Mouse (Mus musculus): ENCODE measurements at regions not wholly inside any gene's neighbourhood (a gene's known extent, or its start where the extent isn't known, plus 50 kb on each side); places are given as distances from the start of the nearest gene placed in this dataset.

DNA sequence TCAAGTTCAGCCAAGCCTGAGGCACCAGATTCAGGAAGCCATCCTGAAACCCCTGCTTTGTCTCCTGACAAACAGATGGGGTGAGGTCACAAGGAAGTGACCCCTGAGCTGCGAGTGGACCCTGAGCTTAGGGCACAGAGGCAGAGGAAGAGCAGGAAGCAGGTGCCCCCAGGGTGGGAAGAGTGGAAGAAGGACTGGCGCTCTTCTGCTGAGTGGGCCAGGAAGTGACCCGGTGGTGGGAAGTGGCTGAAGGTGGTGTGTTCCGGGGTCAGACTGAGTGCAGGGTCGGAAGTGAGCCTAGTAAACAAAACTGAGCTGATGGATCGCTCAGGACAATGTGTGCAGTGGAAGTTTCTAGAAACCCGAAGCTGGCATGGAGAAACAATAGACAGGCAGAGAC, 57.2 kb upstream of the Unc5b start:
- DNase-seq (ENCODE audit: low spot score in 2 of 2) = no peak

- DNase-seq (ENCODE audit: low spot score in 2 of 2) = no peak
Observed at GRCm38 (mm10) chr10:60885348-60886275, 54.2 kb upstream of the Unc5b start.

GRCm38 (mm10) chr10:60884806-60885205, 53.4 kb upstream of the Unc5b start:
- no peak for DNase-seq (ENCODE audit: low spot score in 2 of 2)
